Mouse (Mus musculus) mouse trophoblast stem cell (cell line): ENCODE measurements around the gene Zcchc8.
"Not testable (repeated sequence)": the region's sequence is repeated elsewhere in the genome, so short reads cannot be mapped to it uniquely, and the experiment has no call there.

ENCODE experiments used
- in situ Hi-C, 2 experiments: fragments of 300-500 bp; cut with MseI, MboI; formaldehyde crosslinking; loops; 2 replicates in 1 of 2; 3 replicates in 1 of 2; pipeline ENCODE4 v1.15.1; 2025

The Zcchc8 gene

DNA sequence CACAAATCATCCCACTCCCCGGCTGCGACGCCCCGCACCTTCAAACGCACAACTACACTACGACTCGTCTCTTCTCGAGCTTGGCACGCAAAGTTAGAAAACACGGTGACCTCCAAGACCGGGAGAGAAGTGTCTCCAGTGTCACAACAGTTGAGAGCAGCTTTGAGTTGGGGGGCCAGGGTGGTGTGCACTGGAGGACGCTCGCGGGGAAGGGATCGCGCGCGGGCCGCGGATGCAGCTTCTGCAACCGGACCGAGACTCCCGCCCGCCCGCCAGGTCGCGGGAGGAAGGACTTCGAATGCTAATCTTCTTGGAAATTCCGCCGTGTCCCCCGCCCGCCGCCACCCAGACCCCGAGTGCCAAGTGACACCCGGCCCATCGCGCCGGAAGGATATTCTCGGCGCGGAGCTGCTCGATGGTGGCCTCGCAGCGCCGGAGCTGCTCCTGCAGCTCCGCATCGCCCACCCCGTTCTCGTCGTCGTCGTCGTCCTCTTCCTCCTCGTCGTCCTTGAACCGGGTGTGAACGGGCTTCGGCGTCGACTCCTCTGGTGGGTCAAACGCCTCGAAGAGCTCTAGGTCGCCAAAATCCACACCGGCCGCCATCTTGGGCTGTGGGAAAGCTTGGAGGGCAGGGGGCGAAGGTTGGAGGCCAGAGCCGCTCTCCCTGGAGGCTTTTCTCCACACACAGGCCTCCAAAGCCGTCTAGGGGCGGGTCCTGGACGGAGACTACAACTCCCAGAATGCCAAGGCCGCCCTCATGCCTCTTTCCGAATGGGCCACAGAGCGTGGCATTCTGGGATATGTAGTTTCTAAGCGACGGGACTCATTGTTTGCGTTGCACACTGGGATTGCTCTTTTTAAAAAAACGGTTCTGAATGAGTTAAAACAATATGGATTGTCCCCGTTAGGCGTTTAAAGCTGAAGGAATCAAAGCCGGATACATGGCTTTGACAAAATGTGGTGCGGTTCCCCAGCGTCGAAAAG lies at the start of gene Zcchc8:
TSS of gene Zcchc8 (minus strand) at position 773 of the 984 bp plus-strand sequence.
- in situ Hi-C loops: no loop called here

DNA sequence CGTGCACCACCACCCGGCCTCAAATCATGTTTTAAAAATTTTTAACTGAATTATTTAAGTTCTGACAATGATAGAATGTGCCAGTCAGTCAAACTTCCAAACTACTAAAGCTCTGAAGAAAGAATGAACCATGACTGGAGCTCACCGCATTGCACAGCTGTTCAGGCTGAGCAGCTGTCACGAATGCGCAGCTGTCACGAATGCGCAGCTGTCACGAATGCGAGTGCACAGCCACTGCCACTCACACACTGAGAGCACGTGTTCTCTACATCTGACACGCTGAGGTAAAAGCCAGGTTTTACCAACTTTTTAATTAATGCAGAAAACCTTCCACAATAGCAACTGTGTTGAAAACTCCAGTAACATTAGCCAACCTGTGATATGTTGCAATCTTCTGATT lies 45.6 kb upstream of the Zcchc8 start:
- in situ Hi-C loops: not testable (repeated sequence)

DNA sequence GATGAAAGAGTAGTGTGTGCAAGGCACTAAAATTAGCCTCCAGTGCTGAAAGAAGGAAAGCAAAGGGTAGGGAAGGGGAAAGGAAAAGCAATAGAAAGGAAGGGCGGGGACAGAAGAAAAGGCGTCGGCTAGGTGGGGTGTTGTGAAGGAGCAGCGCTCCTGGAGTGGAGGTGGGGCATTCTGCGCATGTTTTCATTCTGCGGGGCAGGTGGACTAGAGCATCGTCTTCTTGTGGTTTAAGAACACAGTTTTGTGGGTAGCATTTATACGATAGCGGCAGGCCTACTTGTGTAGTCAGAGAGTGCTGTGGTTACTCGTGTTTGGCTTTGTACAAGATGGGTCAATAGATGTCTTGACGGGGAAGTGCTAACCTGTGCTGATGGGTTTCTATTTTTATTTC lies 44.6 kb upstream of the Zcchc8 start:
- in situ Hi-C loops: no loop called here

DNA sequence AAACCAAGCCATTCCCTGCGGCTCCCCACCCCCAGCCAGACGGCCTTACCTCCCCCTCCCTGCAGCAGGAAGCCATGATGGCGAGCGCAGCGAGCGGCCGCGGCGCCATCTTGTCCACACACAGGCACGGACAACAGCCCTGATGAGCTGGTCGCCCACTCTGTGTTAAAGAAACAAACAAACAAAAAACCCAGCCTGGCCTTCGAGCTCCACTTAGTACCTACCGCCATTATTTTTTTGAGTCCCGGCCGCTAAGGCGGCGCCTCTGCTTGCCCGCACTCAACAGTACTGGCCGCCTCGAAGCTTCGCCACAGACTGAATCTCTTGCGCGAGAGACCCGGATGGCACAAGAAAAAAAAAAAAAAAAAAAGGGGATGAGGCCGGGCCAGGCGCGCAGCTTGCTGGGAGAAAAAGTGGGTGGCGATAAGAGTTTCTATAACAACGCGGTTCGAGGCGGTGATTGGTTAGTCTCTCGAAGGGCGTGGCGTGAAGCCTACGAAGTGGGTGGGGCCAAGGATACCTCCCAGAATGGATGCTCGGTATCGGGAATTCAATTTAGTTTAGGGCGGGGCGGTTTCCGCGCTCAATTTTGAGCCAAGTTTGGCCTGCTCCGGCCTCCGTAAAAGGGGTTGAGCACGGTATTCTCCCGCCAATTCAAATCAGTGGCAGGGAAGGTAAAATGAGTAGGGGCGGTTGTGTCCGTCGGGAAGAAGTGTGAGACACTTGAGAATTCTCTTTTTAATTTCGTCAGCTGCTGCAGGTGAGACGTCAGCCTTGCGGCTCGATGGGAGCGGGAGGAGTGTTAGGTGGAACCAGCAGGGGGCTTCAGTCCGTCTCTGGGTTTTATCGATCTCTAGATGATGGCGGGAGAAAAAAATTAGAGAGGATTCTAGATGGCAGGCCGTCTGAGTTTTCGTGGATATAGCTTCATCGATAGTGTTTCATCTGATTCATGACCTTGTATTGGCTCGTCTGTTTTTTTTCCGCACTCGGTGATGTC lies 28.5 kb upstream of the Zcchc8 start, which contains the start of the genes Rsrc2 and Kntc1:
TSS of gene Rsrc2 (minus strand) at position 350 of the 1,000 bp plus-strand sequence.
TSS of gene Kntc1 (plus strand) at position 652 of the 1,000 bp plus-strand sequence.
- in situ Hi-C loops: no loop called here

DNA sequence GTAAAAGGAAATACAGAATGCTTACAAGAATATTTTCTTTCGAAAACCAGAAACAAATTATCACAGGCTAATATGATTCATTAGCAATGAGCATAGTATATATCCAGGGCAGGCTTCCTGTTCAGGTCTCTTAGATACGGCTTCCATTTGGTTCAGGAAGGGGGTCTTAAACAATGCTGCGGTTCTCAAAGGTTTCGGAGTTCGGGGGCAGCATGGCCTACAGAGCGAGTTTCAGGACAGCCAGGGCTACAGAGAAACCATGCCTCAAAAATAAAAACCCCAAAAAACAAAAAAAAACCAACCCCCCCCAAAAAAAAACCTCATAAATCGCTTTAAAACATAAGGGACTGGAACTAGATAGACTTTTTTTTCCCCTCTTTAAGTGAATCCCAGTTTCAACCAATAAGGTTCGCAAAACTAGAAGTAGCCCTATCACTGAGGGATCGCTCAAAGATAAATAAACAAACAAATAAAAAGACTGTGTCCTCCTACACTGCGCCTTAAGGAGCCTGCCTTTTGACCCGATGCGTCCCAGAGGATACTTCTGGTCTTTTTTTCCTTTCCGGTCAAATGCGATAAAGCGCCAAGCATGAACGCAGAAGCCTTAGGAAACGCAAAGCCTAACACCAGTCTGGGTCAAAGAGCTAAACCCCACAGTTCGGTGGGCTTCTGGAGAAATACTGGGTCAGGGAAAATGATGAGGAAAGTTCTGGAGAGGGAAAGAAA lies 27.6 kb upstream of the Zcchc8 start:
- in situ Hi-C loops: no loop called here

DNA sequence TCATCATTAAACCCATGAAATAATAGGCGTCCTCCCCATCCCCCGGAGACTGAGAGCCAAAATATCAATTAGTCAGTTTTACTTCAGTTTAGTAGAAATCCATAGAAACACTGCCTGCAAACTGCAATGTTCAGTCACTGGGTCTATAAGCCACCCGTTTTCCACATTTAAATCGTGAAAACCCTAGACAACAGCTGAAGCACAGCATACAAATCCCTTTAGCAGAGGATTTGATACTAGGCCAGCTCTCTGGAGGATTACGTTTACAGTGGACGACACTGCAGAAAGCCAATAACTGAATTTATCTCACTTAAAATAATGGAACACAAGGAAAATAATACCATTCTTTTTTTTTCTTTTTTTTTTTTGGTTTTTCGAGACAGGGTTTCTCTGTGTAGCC lies 26.7 kb upstream of the Zcchc8 start:
- in situ Hi-C loops: no loop called here

DNA sequence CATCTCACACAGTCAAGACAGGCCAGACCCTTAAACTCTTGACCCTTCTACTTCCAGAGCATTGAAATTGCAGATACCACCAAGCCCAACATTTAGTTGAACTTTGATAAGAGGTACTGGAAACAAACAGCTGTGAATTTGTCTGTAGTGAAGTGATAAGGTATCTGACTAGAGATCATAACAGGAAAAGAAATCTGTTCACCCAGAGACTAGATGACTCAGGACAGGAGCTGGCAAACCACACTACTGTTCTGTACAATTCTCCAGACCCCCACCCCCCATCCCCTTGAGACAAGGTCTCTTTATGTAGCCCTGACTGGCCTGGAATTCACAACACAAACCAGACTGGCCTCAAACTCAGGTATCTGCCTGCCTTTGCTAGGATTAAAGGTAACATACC lies 25.4 kb upstream of the Zcchc8 start:
- in situ Hi-C loops: no loop called here

DNA sequence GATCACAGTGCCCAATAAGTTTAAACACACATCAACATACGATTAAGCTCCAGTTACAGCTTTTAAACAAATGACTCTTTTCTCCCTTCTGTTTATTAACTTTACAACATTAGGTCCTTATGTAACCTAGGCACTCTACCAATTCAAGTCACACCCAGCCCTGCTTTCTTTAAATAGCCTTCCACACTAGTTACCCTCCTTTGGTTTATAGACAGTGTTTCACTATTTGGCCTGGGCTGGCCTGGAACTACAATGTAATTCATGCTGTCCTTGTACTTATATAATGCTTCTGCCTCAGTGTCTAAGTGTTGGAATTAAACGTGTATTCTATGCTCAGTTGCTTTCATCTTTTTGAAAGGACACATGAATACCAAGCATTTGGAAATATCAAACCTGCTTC lies 23.5 kb upstream of the Zcchc8 start:
- in situ Hi-C loops: no loop called here

DNA sequence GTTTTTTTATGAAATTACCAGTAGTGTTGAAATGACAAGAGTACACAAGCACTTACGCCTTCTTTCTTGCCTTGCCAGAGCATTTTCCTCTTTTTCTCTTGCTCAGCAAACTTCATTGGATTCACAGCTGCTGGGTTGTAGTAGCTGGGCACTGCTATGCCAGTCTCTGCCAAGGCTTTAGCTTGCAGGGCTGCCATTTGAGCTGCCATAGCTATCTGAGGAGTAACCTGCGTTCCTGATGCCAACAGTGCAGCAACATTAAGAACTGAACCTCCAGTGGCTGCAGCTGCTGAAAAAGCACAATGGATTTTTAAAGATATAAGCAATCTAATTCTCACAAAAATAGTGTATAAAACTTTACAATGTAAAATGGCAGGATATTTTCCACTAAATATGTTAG lies 10.1 kb upstream of the Zcchc8 start:
- in situ Hi-C loops: no loop called here

DNA sequence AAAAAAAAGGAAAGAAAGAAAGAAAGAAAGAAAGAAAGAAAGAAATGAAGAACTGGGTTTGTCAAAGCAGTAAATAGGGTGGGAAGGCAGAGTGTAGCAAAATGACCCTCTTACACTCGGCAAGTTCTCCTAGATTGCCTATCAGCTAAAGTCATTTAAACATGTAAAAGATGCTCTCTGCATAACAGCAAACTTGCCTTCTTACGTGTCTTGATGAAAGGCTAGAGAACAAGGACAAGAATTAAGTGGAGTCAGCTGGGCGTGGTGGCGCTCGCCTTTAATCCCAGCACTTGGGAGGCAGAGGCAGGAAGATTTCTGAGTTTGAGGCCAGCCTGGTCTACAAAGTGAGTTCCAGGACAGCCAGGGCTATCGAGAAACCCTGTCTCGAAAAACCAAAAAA lies 2.9 kb upstream of the Zcchc8 start:
- in situ Hi-C loops: not testable (repeated sequence)

DNA sequence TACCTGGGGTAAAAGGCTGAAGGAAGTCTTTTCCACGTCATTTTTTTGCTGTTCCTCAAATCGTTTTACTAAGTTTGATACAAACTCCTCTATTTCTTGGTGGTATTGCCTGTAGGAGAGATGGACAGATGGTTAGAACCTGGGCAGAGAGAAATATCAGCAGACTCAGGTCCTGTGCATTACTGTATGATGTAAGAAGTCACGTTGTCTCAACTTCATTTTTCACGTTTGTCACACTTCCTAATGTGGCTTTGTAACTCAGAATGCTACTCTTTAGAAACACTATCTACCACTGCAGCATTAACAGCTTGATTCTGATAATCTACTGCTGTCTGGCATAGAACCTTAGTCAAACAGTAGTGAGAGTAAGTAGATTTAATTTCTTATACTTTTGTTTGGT lies 6.3 kb downstream of the Zcchc8 start:
- in situ Hi-C loops: no loop called here

DNA sequence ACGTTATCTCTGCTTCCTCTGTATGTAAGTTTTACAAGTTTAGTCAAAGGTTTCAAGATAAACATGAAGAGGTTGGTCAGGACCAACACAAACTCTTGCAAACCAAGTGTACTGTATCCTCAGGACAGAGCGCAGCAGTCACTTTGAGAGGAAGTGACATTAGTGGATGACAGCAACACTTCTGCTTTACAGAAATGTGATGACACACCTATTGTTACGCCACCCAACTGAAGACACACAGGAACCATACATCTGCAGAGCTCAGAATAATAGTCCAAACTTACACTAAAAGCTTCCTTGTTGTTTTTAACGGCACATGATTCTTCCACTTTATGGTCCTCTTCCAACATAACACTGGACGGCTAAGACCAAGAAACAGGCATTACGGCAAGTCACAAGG lies 7.1 kb downstream of the Zcchc8 start:
- in situ Hi-C loops: no loop called here

DNA sequence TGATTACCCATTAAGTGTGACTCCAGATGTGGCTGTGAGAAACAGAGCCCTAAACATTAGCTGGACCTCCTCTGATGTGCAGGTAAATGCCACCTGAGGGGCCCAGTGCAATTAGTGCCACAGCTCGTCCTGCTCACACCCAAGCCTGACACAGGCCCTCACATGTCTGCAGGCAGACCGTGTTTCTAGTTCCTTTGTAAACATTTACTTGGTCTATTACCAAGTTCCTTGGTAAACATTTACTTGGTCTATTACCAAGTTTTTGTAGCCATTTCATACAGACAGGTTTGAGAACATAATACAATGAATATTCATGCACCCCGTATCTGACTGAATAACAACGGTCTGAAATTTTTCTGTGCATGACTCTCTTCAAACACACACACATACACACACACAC lies 11.3 kb downstream of the Zcchc8 start:
- in situ Hi-C loops: no loop called here

DNA sequence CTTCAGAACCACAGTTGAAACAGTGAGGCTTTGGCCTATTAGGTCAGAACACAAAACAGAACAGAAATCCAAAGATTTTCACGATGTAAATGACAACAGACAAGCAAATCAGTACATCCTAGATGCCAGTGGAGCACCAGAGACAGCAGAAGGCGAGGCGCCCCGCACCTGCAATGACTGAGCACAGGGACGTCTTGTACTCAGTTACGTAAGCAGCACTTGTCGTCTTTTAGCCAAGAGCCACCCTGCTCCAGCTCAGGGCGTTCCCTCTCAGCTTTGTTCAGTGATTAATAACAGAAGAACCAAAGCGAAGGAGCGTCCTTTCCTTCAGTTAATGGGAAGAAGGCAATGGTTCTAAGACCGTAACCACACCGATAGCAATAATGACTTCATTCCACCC lies 12.3 kb downstream of the Zcchc8 start:
- in situ Hi-C loops: no loop called here

DNA sequence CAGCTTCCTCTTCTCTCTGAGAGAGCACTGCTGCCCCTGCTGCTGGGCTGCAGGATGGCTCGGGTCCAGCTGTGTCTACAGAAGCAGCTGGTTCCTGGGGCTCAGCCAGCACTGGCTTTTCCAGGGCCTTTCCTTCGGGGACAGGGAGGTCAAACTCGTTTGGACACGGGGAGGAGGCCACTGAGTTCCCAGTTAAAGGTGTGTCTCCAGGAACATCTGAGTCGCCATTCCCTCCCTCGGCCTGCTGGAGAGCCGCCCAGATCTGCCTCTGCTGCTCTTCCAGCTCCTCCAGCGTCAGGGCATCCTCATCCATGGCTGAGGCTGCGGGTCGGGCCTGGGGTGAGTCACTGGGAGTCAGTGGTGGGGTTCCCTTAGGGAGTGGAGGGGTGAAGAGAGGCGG lies 20.3 kb downstream of the Zcchc8 start:
- in situ Hi-C loops: no loop called here

DNA sequence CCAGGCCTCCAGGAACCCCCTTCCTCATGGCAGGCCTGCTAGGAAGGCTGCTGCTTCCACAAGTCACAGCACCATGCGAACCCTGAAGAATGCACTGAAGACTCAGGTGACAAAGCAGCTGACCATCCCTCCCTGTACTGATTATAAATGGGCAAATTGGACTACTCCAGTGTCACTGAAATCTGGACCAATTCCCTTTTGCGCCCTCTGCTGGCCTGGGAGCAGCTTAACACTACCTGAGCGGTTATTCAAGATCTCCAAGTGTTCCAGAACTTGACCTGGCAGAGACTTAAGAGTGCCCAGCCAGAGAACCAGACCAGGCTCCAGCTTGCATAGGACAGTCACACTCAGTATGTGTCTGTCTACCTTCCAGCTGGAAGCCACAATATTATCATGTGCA lies 21.7 kb downstream of the Zcchc8 start:
- in situ Hi-C loops: loop anchor here (5.0 to 10.0 kb wide), 2 partner anchors 67 to 74 kb away; no protein-coding TSS in a partner anchor

DNA sequence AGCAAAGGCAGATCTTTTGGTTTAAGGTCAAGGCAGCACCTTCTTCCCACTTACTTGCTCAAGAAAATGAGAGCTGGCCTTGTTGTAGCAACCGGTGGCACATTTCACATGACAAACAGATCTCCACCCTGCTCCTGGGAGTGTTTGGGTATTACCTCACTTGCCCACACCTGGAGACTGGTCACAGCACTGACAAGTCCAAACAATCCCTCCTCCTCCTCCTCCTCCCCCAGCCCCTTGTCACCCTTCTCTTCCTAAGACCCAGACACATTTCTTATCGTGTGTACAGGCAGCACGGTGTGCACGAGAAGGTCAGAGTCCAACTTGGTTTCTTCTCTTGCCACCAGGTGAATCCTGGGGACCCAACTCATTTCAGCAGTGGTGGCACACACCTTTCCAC lies 23.9 kb downstream of the Zcchc8 start:
- in situ Hi-C loops: loop anchor here (5.0 to 10.0 kb wide), 2 partner anchors 65 to 72 kb away; no protein-coding TSS in a partner anchor

DNA sequence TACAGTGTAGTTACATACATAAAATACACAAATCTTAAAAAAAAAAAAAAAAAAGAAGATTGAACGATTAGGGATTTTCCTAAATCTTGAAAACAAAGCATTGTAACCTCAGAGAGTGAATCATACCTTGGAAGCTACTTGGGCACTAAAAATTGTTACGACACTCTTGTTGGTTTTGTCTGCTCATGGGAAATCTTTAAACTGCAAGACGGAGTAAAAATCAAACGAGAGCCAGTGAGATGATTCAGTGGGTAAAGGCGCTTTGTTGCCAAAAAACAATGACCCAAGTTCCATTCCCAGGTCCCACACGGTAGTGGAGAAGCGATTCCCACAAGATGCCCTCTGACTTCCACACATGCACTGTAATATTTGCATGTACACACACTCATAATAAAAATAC lies 24.7 kb downstream of the Zcchc8 start:
- in situ Hi-C loops: loop anchor here (5.0 to 10.0 kb wide), 2 partner anchors 64 to 71 kb away; no protein-coding TSS in a partner anchor

DNA sequence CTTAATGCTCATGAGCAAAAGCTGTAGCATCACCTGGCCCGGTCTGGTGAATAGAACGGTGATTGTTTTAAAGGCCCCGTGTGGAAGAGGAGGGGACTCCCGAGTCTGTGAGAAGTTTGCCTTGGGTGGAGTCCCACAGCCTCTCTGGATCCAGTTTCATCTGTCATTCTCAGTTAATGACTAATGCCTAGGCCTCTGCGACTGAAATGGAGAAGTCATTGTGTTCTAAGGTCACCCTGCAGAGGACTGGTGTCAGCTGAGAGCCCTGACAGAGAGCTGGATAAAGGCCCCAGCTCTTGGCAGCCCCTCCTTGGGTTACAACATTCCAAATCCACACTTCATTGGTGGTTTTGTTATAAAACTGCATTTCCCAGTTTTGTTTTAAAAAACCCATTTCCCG lies 26.4 kb downstream of the Zcchc8 start:
- in situ Hi-C loops: loop anchor here in 1 of 2 experiments (10.0 kb wide), 1 partner anchor 70 kb away; no protein-coding TSS in a partner anchor

DNA sequence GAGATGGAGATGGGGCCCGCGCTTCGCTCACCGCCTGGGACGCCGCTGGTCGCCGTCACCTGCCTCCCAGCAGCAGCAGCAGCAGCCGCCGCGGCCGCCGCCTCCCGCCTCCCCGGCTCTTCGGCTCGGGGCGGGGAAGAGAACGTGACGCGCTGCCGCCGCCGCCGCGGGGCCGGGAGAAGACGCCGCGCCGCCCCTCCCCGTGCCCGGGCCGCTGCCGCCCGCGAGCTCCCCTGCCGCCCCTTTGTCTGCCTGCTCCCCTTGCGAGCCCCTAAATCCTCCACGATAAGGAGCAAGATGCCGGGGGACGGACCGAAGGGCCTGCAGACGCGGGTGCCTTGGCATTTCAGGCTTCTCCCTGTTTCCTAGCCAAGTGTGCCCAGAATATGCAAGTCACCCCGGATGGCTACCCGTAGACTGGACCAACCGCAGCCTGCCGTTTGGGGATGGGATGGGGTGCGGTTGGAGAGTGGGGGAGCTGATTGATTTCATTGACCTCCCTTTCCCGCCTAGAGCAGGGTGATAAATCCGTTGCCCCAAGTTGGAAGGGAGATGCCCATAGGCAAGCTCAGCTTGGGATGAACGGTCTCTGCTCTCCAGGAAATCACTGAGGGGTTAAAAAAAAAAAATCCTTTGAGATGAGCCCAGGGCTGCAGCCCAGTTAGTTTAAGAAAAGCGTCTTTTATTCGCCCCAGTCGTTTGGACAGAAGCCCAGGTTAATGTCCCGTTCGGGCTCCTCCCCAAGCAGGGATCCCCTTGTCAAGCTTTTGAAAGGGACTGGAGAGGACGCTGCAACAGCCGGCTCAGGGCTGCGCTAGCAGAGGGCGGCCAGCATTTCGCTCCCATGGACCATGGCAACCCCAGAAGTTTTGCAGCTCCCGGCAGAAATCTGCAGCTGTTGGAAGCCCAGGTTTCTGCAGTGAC lies 36.4 kb downstream of the Zcchc8 start, which contains the start of gene Clip1:
TSS of gene Clip1 (minus strand) at position 398 of the 924 bp plus-strand sequence.
- in situ Hi-C loops: no loop called here
